Mouse (Mus musculus) lung, postnatal 0 days (tissue): ENCODE data around the gene Hmga1. TPM values are rescaled to one million over a fixed set of nuclear protein-coding genes. Genes with fewer than 3 reads are reported as not detected.

ENCODE experiments used
- ATAC-seq: fragments of 200-750 bp; cut with Nextera tagmentation; 2 replicates; pipeline ENCODE4 v1.8.0; 2017; ENCODE audit warnings: moderate library complexity
- DNase-seq: peaks from one replicate; pipeline ENCODE4 v3.0.0-alpha.2; 2016; ENCODE audit warnings: low spot score
- H3K27ac ChIP-seq: fragments of 300-500 bp; sonication (generic); 2 replicates; pipeline ENCODE4 v1.5.1; 2014; ENCODE audit warnings: antibody characterized with exemption, mild to moderate bottlenecking, low read length, mixed read lengths
- H3K27me3 ChIP-seq: fragments of 300-500 bp; sonication (generic); replicated peaks from 2 replicates; pipeline ENCODE4 v1.6.1; 2014; ENCODE audit warnings: low read length, mixed read lengths; ENCODE audit not compliant: insufficient read depth
- H3K36me3 ChIP-seq: fragments of 300-500 bp; sonication (generic); 2 replicates; pipeline ENCODE4 v1.6.1; 2014; ENCODE audit warnings: low read length, mixed read lengths; ENCODE audit not compliant: insufficient read depth
- H3K4me1 ChIP-seq: fragments of 300-500 bp; sonication (generic); 2 replicates; pipeline ENCODE4 v1.6.1; 2014; ENCODE audit warnings: antibody characterized with exemption, low read depth, low read length, mixed read lengths; ENCODE audit not compliant: insufficient read depth
- H3K4me2 ChIP-seq: fragments of 300-500 bp; sonication (generic); replicated peaks from 2 replicates; pipeline ENCODE4 v1.6.1; 2014; ENCODE audit warnings: low read depth, mild to moderate bottlenecking, low read length, moderate library complexity, mixed read lengths
- H3K4me3 ChIP-seq: fragments of 300-500 bp; sonication (generic); 2 replicates; pipeline ENCODE4 v1.5.1; 2014; ENCODE audit warnings: low read depth, low read length
- H3K9ac ChIP-seq: fragments of 300-500 bp; sonication (generic); replicated peaks from 2 replicates; pipeline ENCODE4 v1.6.1; 2014; ENCODE audit warnings: low read depth, mild to moderate bottlenecking
- H3K9me3 ChIP-seq: fragments of 300-500 bp; sonication (generic); 2 replicates; pipeline ENCODE4 v1.6.1; 2016; ENCODE audit warnings: low read length, mixed read lengths
- CTCF ChIP-seq: IDR thresholded peaks from 2 replicates; pipeline ENCODE4 v1.5.1; 2016; ENCODE audit warnings: antibody characterized with exemption, mild to moderate bottlenecking
- EP300 ChIP-seq: IDR thresholded peaks from 2 replicates; pipeline ENCODE4 v1.6.1; 2016; ENCODE audit warnings: antibody characterized with exemption, mild to moderate bottlenecking, control low read depth
- WGBS: fragments of 180-500 bp; shearing (Covaris S2); extraction: QIAGEN DNeasy Blood & Tissue Kit; methylation state at CpG from one replicate; pipeline ENCODE4 v1.1.7; 2014; 5-methylcytosine and 5-hydroxymethylcytosine counted together
- polyA plus RNA-seq: library from polyadenylated mRNA; unstranded; fragments of >200 nt; fragmentation: Nextera tagmentation; extraction: Ambion mirVana; gene quantifications from 2 replicates; pipeline ENCODE4 v1.2.1, GENCODE M21; 2015

Gene Hmga1
- polyA plus RNA-seq, 1 experiment from 2014 or later, result 50.6 TPM

DNA sequence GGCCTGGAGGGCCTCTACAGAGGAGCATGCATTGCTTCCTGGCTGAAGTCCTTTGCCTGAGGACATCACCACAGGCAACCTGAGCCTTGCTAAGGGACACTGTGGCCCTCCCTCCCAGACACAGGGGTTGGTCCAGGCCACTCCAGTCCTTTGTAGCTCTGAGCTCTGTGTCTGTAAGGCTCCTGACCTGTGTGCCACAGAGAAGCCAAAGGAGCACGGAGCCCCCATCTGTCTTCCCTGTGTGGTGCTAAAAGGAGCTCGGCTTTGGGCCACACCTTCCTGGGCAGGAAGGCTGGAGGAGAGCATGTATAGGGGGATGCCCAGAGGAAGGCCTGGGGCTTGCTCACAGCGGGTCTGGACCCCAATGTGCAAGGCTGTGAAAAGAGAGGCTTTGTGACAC lies 14.3 kb upstream of the Hmga1 start:
- H3K4me3 ChIP-seq, result no peak overlapping the region
- no peak for DNase-seq
- TF ChIP-seq CTCF, result no peak
- no peak for TF ChIP-seq EP300
- H3K27ac ChIP-seq, result no peak overlapping the region
- H3K27me3 ChIP-seq, result no peaks in the 10 kb centered on the region
- no peaks in the 10 kb centered on the region for H3K4me1 ChIP-seq
- H3K36me3 ChIP-seq, result no peaks in the 10 kb centered on the region
- H3K9ac ChIP-seq, result no peak overlapping the region
- no peak for ATAC-seq
- 73% methylated on average over 3 of the region's 3 CpGs for WGBS
- no peak overlapping the region for H3K4me2 ChIP-seq
- no peaks in the 10 kb centered on the region for H3K9me3 ChIP-seq

DNA sequence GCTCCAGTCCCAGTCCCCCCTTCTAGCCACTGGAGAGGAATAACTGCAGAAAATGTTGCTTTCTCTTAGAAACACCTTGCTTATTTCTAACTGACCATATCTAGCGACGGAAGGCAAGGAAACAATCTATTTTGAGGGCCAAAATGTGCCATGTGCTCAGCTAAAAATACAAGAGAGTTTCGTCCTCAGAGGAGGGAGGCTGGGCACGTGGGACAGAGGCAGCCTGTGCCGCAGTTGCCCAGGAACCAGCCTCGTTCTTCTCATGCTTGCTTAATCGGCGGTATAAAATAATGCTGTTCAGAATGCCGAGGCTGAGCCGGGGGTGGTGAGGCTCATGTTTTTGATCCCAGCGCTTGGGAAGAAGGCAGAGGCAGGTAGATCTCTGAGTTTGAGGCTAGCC lies 11.7 kb upstream of the Hmga1 start:
- WGBS, result 84% methylated on average over 11 of the region's 11 CpGs
- H3K9ac ChIP-seq, result no peak overlapping the region
- ATAC-seq (no peak), DNase-seq (no peak)
- no peak overlapping the region for H3K4me2 ChIP-seq
- H3K27me3 ChIP-seq, result no peaks in the 10 kb centered on the region
- H3K36me3 ChIP-seq, result no peaks in the 10 kb centered on the region
- H3K27ac ChIP-seq, result no peak overlapping the region
- H3K4me1 ChIP-seq, result no peaks in the 10 kb centered on the region
- H3K4me3 ChIP-seq, result no peak overlapping the region
- no peaks in the 10 kb centered on the region for H3K9me3 ChIP-seq
- no peak for TF ChIP-seq CTCF
- TF ChIP-seq EP300, result no peak

DNA sequence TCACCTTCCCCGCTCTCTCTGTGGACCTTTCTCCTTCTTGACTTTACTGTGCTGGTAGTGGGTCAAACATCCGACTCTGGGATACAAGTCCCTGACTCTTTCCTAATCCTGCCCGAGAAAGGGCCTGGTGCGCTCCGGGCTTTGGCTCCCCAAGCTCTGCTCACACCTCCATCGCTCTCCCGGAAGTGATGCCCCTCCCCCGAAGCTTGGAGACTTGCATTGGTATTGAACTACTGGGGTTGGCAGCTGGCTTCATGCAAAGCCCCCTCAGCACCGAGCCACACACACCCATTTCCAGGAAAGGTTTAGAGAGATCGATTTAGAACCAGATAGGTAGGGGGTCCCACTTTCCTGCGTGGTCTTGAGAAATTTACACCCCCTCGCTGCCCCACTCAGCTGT lies 10.3 kb upstream of the Hmga1 start:
- Histone ChIP-seq H3K9ac (no peak overlapping the region), H3K27me3 (no peaks in the 10 kb centered on the region), H3K36me3 (no peaks in the 10 kb centered on the region), H3K4me1 (no peaks in the 10 kb centered on the region), H3K27ac (no peak overlapping the region), H3K4me3 (no peak overlapping the region), H3K4me2 (no peak overlapping the region), H3K9me3 (no peaks in the 10 kb centered on the region)
- no peak for ATAC-seq
- DNase-seq, result no peak
- TF ChIP-seq CTCF, result no peak
- no peak for TF ChIP-seq EP300
- 44% methylated on average over 12 of the region's 12 CpGs for WGBS

DNA sequence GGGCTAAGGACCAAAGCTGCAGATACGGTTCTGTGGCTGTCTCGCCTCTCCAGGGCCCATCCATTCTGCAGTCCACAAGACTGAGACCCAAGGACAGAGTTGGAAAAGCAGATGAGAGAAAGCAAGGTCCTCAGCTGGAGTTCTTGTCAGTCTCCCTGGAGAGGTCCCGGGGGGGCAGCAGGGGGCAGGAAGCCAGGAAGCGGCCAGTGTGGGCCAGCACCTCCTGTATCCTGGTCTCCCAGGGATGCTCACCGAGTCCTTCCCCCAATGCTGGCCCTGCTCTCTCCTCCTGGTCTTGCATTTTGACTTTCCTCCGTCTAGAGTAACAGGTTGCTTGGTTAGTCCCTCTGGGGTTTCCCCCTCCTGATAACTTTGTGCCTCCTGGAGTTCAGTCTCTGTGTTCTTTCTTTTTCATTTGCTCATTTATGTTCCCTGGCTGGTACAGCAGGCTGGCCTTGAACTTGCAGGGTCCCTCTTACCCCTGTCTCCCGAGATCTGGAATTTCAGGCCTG lies 9.7 kb upstream of the Hmga1 start:
- DNase-seq (no peak), ATAC-seq (no peak)
- Histone ChIP-seq H3K27ac (no peak overlapping the region), H3K9me3 (no peaks in the 10 kb centered on the region), H3K4me2 (no peak overlapping the region), H3K36me3 (no peaks in the 10 kb centered on the region), H3K4me1 (no peaks in the 10 kb centered on the region), H3K9ac (no peak overlapping the region), H3K4me3 (no peak overlapping the region), H3K27me3 (no peaks in the 10 kb centered on the region)
- no peak for TF ChIP-seq CTCF
- TF ChIP-seq EP300, result no peak
- 55% methylated on average over 7 of the region's 7 CpGs for WGBS

DNA sequence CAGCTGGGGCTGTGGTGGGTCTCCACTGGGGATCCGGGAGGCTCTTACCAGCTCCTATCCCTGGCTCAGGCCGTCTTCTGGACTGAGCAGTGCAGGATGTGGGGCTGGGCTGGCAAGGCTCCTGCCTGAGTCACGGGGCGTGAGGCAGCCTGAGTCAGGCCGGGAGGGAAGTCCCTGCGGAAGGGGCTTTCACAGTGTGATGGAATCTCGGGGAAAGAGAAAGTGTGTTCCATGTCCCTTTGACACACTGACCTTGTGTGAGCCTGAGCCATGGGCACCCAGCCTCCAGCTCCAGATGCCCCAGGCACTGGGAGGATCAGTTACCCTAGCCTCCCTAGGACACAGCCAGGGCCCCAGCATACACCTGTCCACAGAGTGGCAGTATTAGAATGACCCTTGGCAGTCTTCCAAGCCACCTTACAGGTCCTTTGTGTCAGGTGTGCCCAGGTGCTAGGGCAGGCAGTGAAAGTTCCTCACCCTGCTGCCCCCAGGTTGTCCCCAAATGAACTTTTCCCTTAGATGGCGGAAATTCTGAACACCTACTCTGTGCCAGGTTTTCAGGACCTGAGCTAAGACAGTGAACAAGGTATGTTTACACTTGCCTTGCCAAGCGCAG lies 8.9 kb upstream of the Hmga1 start:
- 43% methylated on average over 9 of the region's 9 CpGs for WGBS
- TF ChIP-seq CTCF (no peak), EP300 (no peak)
- H3K27me3 ChIP-seq, result no peaks in the 10 kb centered on the region
- H3K9ac ChIP-seq, result no peak overlapping the region
- ATAC-seq (peak; percentile 72), DNase-seq (peak; percentile 40)
- H3K4me3 ChIP-seq, result no peak overlapping the region
- H3K36me3 ChIP-seq, result no peaks in the 10 kb centered on the region
- H3K9me3 ChIP-seq, result no peaks in the 10 kb centered on the region
- no peak overlapping the region for H3K27ac ChIP-seq
- H3K4me1 ChIP-seq, result no peaks in the 10 kb centered on the region
- no peak overlapping the region for H3K4me2 ChIP-seq

DNA sequence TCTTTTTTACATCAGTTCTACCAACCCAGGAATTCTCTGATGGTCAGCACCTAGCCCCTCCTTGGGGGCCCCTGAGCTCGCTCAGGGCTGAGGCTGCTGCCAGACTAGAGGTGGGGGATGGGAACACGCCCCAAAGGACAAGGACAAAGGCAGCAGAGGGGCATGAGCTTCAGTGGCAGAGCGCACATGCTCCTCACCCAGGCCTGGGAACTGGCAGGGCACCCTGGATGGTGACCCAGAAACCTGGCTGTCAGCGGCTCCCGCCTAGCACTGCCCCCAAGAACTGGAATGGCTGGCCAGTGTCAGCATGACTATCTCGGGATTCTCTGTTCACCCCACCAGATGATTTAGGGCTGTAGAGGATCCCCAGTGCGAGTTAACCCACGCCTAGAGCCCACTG lies 7.1 kb upstream of the Hmga1 start:
- ATAC-seq (no peak), DNase-seq (no peak)
- no peak overlapping the region for H3K4me2 ChIP-seq
- 65% methylated on average over 8 of the region's 8 CpGs for WGBS
- H3K9ac ChIP-seq, result no peak overlapping the region
- no peak overlapping the region for H3K4me3 ChIP-seq
- TF ChIP-seq EP300, result no peak
- TF ChIP-seq CTCF, result no peak
- H3K36me3 ChIP-seq, result no peaks in the 10 kb centered on the region
- H3K27ac ChIP-seq, result no peak overlapping the region
- H3K9me3 ChIP-seq, result no peaks in the 10 kb centered on the region
- H3K4me1 ChIP-seq, result no peaks in the 10 kb centered on the region
- H3K27me3 ChIP-seq, result no peaks in the 10 kb centered on the region
